Mouse (Mus musculus) brain, embryonic 14.5 days (tissue): ENCODE data around the gene Cpvl.

ENCODE experiments used
- CTCF ChIP-seq: fragments of 200-500 bp; IDR thresholded peaks from 2 replicates; pipeline ENCODE4 v1.5.1; 2012; ENCODE audit warnings: inconsistent platforms, mild to moderate bottlenecking, moderate library complexity, borderline replicate concordance; ENCODE audit not compliant: insufficient read depth, insufficient read length; ENCODE audit errors: extremely low read depth
- POLR2A ChIP-seq: fragments of 200-500 bp; IDR thresholded peaks from 2 replicates; pipeline ENCODE4 v1.6.1; 2012; ENCODE audit warnings: mild to moderate bottlenecking, inconsistent platforms, borderline replicate concordance; ENCODE audit not compliant: poor library complexity, insufficient read depth, insufficient read length, severe bottlenecking; ENCODE audit errors: extremely low read depth

DNA sequence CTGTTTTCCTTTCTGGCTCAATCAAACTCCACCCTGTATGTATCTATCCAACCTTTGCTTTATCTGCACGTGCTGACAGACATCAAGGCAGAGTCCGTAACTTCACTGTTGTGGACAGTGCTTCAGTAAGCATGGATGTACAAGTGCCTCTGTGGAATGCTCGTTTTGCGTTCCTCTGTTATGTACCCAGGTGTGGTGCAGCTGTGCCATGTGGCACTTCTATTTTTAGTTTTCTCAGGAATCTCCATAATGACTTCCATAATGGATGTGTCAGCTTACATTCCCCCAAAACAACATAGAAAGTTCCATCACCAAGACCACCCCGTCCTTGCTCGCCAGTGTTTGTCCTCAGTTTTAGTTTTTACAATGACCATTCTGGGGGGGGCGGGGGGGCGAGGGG lies 76.7 kb downstream of the Cpvl start:
- TF ChIP-seq CTCF = no peak
- TF ChIP-seq POLR2A = no peak
